ENCODE assay signal across 16 mouse cellular contexts in the genomic region with DNA sequence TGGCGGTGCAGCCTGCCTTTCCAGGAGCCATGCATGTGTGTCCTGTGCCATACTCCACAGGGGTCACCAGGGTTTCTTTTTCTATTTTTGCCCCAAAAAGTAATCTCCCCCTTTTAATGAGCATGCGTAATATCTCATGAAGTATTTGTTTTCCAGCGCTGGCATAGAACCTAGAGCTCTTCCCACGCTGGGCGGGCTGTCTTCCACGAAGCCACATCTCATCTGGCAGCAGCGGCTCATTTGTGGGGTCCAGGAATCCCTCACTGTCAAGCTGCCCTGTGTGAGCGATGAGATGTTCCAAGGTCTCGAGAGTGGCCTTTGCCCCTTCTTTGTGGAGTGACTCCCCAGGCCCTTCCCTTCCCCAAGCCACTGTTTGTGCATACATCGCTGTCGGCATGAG.
"Had no signal": no experiment of that assay in that cellular context is flagged by ENCODE, and none has a peak within 500 bp of the region (broad histone marks: within the 10 kb centered on the region; RNA-seq: fewer than 3 reads in every experiment).

No protein-coding gene starts in this region.

- H3K4me3 ChIP-seq: neural tube, embryonic 13.5 days; neural tube, embryonic 15.5 days; stomach, embryonic 15.5 days had no signal

- H3K27ac ChIP-seq: neural tube, embryonic 13.5 days; neural tube, embryonic 15.5 days; stomach, embryonic 15.5 days; stomach, postnatal 0 days had no signal

- DNase-seq: retina, postnatal 1 day; right cerebral cortex, adult 18-20 months; right cerebral cortex, postnatal 14 days; right cerebral cortex, postnatal 25 days; right cerebral cortex, postnatal 4 days; spleen, adult 18-20 months; thymus, adult 18-20 months; thymus, adult 2 months; thymus, postnatal 14 days; thymus, postnatal 25 days; thymus, postnatal 36 days; thymus, postnatal 4 days had no signal
